Mouse (Mus musculus) limb, embryonic 13.5 days (tissue): ENCODE results near the gene Eftud2. TPM values are rescaled to one million over a fixed set of nuclear protein-coding genes. Genes with fewer than 3 reads are reported as not detected.
A peak's percentile ranks its signal among the peaks of the same experiment; 100 is the strongest.

Source experiments
- ATAC-seq: fragments of 200-750 bp; cut with Nextera tagmentation; 2 replicates; pipeline ENCODE4 v1.8.0; 2017; ENCODE audit warnings: low read depth, moderate number of reproducible peaks, moderate TSS enrichment; ENCODE audit not compliant: low FRiP score
- H3K27ac ChIP-seq: fragments of 300-500 bp; sonication (generic); 2 replicates; pipeline ENCODE4 v1.5.1; 2015; ENCODE audit warnings: inconsistent platforms, mild to moderate bottlenecking, moderate library complexity
- H3K27me3 ChIP-seq: fragments of 300-500 bp; sonication (generic); 2 replicates; pipeline ENCODE4 v1.6.1; 2015; ENCODE audit warnings: mild to moderate bottlenecking, inconsistent platforms
- H3K36me3 ChIP-seq: fragments of 300-500 bp; sonication (generic); 2 replicates; pipeline ENCODE4 v1.6.1; 2015; ENCODE audit warnings: inconsistent platforms, mild to moderate bottlenecking, moderate library complexity
- H3K4me1 ChIP-seq: fragments of 300-500 bp; sonication (generic); 2 replicates; pipeline ENCODE4 v1.6.1; 2015; ENCODE audit warnings: inconsistent platforms
- H3K4me2 ChIP-seq: fragments of 300-500 bp; sonication (generic); replicated peaks from 2 replicates; pipeline ENCODE4 v1.6.1; 2015; ENCODE audit warnings: inconsistent platforms, mild to moderate bottlenecking, moderate library complexity
- H3K4me3 ChIP-seq: fragments of 300-500 bp; sonication (generic); 2 replicates; pipeline ENCODE4 v1.5.1; 2015; ENCODE audit warnings: moderate library complexity, mild to moderate bottlenecking, inconsistent platforms
- H3K9ac ChIP-seq: fragments of 300-500 bp; sonication (generic); 2 replicates; pipeline ENCODE4 v1.6.1; 2015; ENCODE audit warnings: mild to moderate bottlenecking, inconsistent platforms
- H3K9me3 ChIP-seq: fragments of 300-500 bp; sonication (generic); 2 replicates; pipeline ENCODE4 v1.6.1; 2016; ENCODE audit warnings: inconsistent platforms
- WGBS: fragments of 180-500 bp; shearing (Covaris S2); methylation state at CpG from one replicate; pipeline ENCODE4 v1.1.7; 2015; 5-methylcytosine and 5-hydroxymethylcytosine counted together
- polyA plus RNA-seq: library from polyadenylated mRNA; unstranded; fragments of >200 nt; fragmentation: Nextera tagmentation; extraction: Ambion mirVana; gene quantifications from 2 replicates; pipeline ENCODE4 v1.2.1, GENCODE M21; 2015

Eftud2 gene
- polyA plus RNA-seq, 1 experiment from 2014 or later: 199 TPM

DNA sequence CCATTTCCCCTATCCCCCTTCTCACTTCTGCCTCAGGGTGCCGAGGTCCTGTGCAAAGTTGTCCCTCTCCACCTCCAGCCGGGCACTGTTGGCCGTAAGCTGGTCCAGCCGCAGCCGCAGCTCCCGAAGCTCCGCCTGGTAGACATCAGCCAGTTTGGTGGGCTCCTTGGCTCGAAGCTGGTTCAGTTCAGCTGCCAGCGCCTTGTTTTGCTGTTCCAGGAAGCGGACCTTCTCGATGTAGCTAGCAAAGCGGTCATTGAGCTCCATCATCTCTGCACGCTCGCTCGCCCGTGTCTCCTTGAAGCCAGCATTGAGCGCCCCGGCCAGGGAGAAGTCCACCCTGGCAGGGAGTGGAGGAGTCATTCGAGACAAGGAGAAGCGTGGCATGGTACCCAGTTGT, 15.9 kb upstream of the Eftud2 start:
- WGBS: 76% methylated on average over 20 of the region's 20 CpGs
- no peak for ATAC-seq
- H3K36me3 ChIP-seq: no peaks in the 10 kb centered on the region
- H3K4me3 ChIP-seq: no peak overlapping the region
- H3K4me2 ChIP-seq: no peak overlapping the region
- no peak overlapping the region for H3K27ac ChIP-seq
- peaks cover 50% of the 10 kb centered on the region for H3K27me3 ChIP-seq
- no peak overlapping the region for H3K9ac ChIP-seq
- H3K9me3 ChIP-seq: no peaks in the 10 kb centered on the region
- H3K4me1 ChIP-seq: peaks cover 7% of the 10 kb centered on the region; the same call in 1 of the 2 replicates

DNA sequence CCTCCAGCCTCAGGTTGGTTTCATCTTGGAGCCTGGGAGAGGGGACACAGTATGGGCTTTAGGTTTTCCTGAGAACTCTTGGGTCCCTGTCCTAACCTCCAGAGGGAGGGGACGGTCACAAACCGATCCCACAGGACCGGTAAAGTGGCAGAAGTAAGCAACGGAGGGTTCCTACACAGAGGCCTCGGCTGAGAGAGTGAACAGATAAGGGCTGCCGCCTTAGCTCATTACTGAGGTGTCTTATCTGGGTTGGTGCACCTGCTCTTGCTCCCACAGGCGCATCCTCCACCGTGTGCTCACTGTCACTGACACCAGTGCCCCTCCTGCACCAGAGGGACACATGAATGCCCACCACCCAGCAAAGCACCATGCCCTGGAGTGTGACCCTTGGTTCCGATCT, 15.0 kb upstream of the Eftud2 start:
- no peak for ATAC-seq
- 77% methylated on average over 9 of the region's 9 CpGs for WGBS
- Histone ChIP-seq H3K36me3 (no peaks in the 10 kb centered on the region), H3K9me3 (no peaks in the 10 kb centered on the region), H3K27me3 (peaks cover 54% of the 10 kb centered on the region), H3K4me2 (no peak overlapping the region), H3K9ac (no peak overlapping the region), H3K4me3 (no peak overlapping the region), H3K27ac (no peak overlapping the region), H3K4me1 (peaks cover 7% of the 10 kb centered on the region; the same call in 1 of the 2 replicates)

GRCm38 (mm10) chr11:102894716-102895115, 13.9 kb upstream of the Eftud2 start:
- ATAC-seq: no peak
- no peaks in the 10 kb centered on the region for H3K36me3 ChIP-seq
- no peak overlapping the region for H3K27ac ChIP-seq
- WGBS: 88% methylated on average over 4 of the region's 4 CpGs
- H3K4me3 ChIP-seq: no peak overlapping the region
- peaks cover 56% of the 10 kb centered on the region for H3K27me3 ChIP-seq
- H3K4me1 ChIP-seq: peaks cover 7% of the 10 kb centered on the region; the same call in 1 of the 2 replicates
- H3K4me2 ChIP-seq: no peak overlapping the region
- H3K9ac ChIP-seq: no peak overlapping the region
- no peaks in the 10 kb centered on the region for H3K9me3 ChIP-seq

DNA sequence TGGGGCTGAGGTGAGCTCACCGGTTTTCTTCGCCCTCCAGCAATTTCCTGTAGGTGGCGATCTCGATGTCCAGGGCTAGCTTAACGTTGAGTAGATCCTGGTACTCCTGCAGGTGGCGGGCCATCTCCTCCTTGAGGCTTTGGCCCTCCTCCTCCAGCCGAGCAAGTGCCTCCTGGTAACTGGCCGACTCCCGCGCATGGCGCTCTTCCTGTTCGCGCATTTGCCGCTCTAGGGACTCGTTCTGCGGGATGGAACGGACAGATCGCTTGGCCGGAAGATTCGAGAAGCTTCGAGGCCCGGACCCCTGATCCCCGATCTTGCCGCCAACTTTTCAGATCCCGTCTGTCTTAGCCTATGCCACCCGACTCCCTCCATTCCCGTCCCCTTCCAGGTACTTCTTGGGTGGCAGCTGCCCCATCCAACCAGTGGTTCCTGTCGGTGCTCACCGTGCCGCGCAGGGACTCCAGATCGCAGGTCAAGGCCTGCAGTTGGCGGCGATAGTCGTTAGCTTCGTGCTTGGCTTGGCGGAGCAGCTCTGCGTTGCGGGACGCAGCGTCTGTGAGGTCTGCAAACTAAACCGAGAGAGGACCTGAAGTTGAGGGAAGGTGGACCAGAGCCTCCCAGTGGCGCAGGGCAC, 12.3 kb upstream of the Eftud2 start:
- Histone ChIP-seq H3K36me3 (no peaks in the 10 kb centered on the region), H3K27me3 (peaks cover 56% of the 10 kb centered on the region), H3K4me1 (peaks cover 7% of the 10 kb centered on the region; the same call in 1 of the 2 replicates), H3K4me3 (peak overlapping the region; percentile 48), H3K27ac (no peak overlapping the region), H3K9me3 (no peaks in the 10 kb centered on the region), H3K4me2 (peak overlapping the region; percentile 81), H3K9ac (peak overlapping the region; percentile 72)
- WGBS: 1% methylated on average over 43 of the region's 43 CpGs
- ATAC-seq: peak; percentile 80

- Histone ChIP-seq H3K4me1 (peaks cover 7% of the 10 kb centered on the region; the same call in 1 of the 2 replicates), H3K9me3 (no peaks in the 10 kb centered on the region), H3K27me3 (peaks cover 51% of the 10 kb centered on the region), H3K9ac (no peak overlapping the region), H3K27ac (no peak overlapping the region), H3K36me3 (no peaks in the 10 kb centered on the region), H3K4me3 (no peak overlapping the region), H3K4me2 (no peak overlapping the region)
- ATAC-seq: no peak
- WGBS: 58% methylated on average over 5 of the region's 5 CpGs
Observed at GRCm38 (mm10) chr11:102890096-102890495, 9.3 kb upstream of the Eftud2 start.

DNA sequence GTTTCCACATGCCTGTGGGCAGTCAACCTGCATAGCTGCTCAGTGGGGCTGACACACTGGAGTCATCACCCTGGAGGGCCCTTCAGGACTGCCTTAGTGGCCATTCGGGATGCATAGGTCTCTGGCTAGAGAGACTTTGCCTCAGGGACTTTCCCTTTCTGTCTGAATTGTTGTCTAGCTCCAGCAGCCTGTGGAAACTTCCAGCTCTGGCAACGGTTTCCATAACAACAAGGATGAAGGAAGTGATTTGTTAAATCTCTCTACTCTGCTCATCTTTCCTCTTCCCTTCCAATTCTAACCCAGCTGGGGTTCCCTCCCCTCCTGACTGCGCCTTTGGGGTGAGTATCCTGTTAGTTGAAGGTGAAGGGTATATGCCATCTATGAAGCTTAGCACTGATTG, 7.3 kb upstream of the Eftud2 start:
- H3K27me3 ChIP-seq: peaks cover 38% of the 10 kb centered on the region
- no peaks in the 10 kb centered on the region for H3K4me1 ChIP-seq
- WGBS: 63% methylated on average over 3 of the region's 3 CpGs
- H3K4me2 ChIP-seq: no peak overlapping the region
- no peak overlapping the region for H3K4me3 ChIP-seq
- no peaks in the 10 kb centered on the region for H3K36me3 ChIP-seq
- H3K9ac ChIP-seq: peak overlapping the region; percentile 25; the same call in 1 of the 2 replicates
- ATAC-seq: no peak
- no peaks in the 10 kb centered on the region for H3K9me3 ChIP-seq
- H3K27ac ChIP-seq: no peak overlapping the region

GRCm38 (mm10) chr11:102887433-102887832, 6.6 kb upstream of the Eftud2 start:
- Histone ChIP-seq H3K9ac (no peak overlapping the region), H3K4me1 (no peaks in the 10 kb centered on the region), H3K4me2 (no peak overlapping the region), H3K27me3 (peaks cover 41% of the 10 kb centered on the region), H3K9me3 (no peaks in the 10 kb centered on the region), H3K27ac (no peak overlapping the region), H3K4me3 (no peak overlapping the region), H3K36me3 (no peaks in the 10 kb centered on the region)
- no peak for ATAC-seq
- 75% methylated on average over 5 of the region's 5 CpGs for WGBS

GRCm38 (mm10) chr11:102884616-102885219, 3.9 kb upstream of the Eftud2 start, which contains the start of gene Fam187a:
Gene Fam187a (plus strand): TSS chr11:102885169.
- no peak for ATAC-seq
- peaks cover 10% of the 10 kb centered on the region for H3K4me1 ChIP-seq
- WGBS: 54% methylated on average over 10 of the region's 10 CpGs
- no peak within 1 kb of the TSS for H3K4me3 ChIP-seq
- H3K27me3 ChIP-seq: peaks cover 33% of the 10 kb centered on the region
- no peak within 1 kb of the TSS for H3K27ac ChIP-seq
- no peaks in the 10 kb centered on the region for H3K36me3 ChIP-seq
- H3K9me3 ChIP-seq: no peaks in the 10 kb centered on the region
- no peak within 1 kb of the TSS for H3K9ac ChIP-seq
- H3K4me2 ChIP-seq: no peak within 1 kb of the TSS

DNA sequence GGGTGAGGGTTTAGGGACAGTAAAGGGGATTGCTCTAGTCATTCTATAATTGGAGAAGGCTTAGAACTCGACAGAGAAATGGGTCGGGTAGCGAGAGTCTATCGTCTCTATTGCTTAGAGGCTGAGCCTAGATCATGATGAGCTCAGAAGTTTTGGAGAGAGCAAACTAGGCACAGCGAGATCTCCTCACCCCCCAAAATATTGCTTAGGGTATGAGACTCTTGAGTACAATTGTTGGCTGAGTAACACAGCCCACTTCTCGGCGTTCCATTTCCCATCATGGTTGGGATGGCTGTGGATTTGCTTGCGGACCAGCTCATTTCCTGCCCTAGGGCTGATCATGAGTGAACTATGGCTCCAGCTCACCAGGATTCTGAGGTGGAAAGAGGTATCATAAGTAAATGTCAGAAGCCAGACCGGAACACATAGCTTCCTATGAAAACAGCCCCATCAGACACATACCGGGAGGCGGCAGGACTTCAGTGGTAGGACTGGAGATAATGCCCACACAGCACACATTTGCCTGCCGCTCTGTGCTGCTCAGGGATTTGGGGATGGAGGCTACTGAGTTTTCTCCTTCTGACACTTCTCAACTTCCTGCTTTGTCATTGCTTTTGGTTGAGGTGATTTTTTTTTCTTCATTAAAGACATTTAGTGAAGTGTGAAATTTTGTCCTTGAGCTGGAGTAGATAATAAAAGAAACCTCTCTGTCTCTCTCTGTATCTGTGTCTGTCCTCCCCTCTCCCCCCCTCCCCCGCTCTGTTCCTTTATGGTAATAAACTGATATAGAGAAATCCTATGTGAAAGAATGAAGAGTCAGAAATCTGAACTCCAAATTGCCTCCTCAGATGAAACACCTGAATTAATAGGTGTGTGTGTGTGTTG, 771 bp upstream of the Eftud2 start:
- ATAC-seq: peak; percentile 32

DNA sequence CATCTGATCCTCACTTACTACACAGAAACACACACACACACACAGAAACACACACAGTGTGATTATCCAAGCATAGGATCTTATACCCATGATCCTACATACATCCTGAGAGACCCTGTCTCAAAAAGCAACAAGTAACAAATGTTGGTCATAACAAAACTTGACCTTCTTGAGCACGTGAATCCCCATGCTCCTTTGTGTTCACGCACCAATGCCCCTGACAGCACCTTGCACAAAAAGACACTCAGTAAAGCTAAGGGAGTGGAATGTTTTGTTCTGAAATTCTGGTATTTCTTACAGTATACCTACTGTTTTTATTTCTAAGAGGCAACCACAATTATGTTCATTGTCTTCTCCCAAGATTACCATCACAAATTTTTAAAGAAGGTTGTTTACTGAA, 1.2 kb downstream of the Eftud2 start:
- no peaks in the 10 kb centered on the region for H3K9me3 ChIP-seq
- H3K9ac ChIP-seq: peak overlapping the region; percentile 89
- peak overlapping the region; percentile 78 for H3K4me2 ChIP-seq
- no peak for ATAC-seq
- no peak overlapping the region for H3K27ac ChIP-seq
- H3K27me3 ChIP-seq: peaks cover 10% of the 10 kb centered on the region
- peaks cover 16% of the 10 kb centered on the region for H3K4me1 ChIP-seq
- peak overlapping the region; percentile 82 for H3K4me3 ChIP-seq
- H3K36me3 ChIP-seq: peaks cover 30% of the 10 kb centered on the region
- 86% methylated on average over 2 of the region's 2 CpGs for WGBS

More for the DNA sequence above, 771 bp upstream of the Eftud2 start:
- H3K27ac ChIP-seq: peak overlapping the region; percentile 80; the same call in 1 of the 2 replicates
- H3K9me3 ChIP-seq: no peaks in the 10 kb centered on the region
- H3K27me3 ChIP-seq: peaks cover 25% of the 10 kb centered on the region
- 15% methylated on average over 13 of the region's 13 CpGs for WGBS
- H3K36me3 ChIP-seq: peaks cover 12% of the 10 kb centered on the region
- peaks cover 16% of the 10 kb centered on the region for H3K4me1 ChIP-seq
- H3K4me2 ChIP-seq: peak overlapping the region; percentile 78
- H3K4me3 ChIP-seq: peak overlapping the region; percentile 82
- H3K9ac ChIP-seq: peak overlapping the region; percentile 89

GRCm38 (mm10) chr11:102874801-102875334, 5.9 kb downstream of the Eftud2 start:
- Histone ChIP-seq H3K4me1 (peaks cover 8% of the 10 kb centered on the region), H3K9me3 (no peaks in the 10 kb centered on the region), H3K4me3 (no peak overlapping the region), H3K27ac (no peak overlapping the region), H3K27me3 (no peaks in the 10 kb centered on the region), H3K9ac (no peak overlapping the region), H3K4me2 (no peak overlapping the region), H3K36me3 (peaks cover 66% of the 10 kb centered on the region)
- WGBS: 91% methylated on average over 7 of the region's 7 CpGs
- no peak for ATAC-seq

- H3K4me1 ChIP-seq: no peaks in the 10 kb centered on the region
- no peak for ATAC-seq
- H3K9ac ChIP-seq: no peak overlapping the region
- H3K36me3 ChIP-seq: peaks cover 93% of the 10 kb centered on the region
- no peaks in the 10 kb centered on the region for H3K27me3 ChIP-seq
- H3K9me3 ChIP-seq: no peaks in the 10 kb centered on the region
- WGBS: 37% methylated on average over 4 of the region's 4 CpGs
- H3K4me2 ChIP-seq: no peak overlapping the region
- peak overlapping the region; percentile 28; the same call in 1 of the 2 replicates for H3K27ac ChIP-seq
- no peak overlapping the region for H3K4me3 ChIP-seq
Observed at GRCm38 (mm10) chr11:102864272-102864671, 16.5 kb downstream of the Eftud2 start.
